Mouse (Mus musculus): Measurements from ENCODE around the gene Tmem231. TPM values are rescaled to one million over a fixed set of nuclear protein-coding genes. Genes with fewer than 3 reads are reported as not detected.

Tmem231 gene
- polyA plus RNA-seq, 1 experiment from 2014 or later: 21.1 TPM

- Histone ChIP-seq H3K9me3 (replicated peaks) (no peaks in the 10 kb centered on the region), H3K27ac (no peak overlapping the region), H3K9ac (no peak overlapping the region), H3K27me3 (no peaks in the 10 kb centered on the region), H3K36me3 (no peaks in the 10 kb centered on the region), H3K4me2 (no peak overlapping the region), H3K4me3 (replicated peaks) (no peak overlapping the region), H3K4me1 (peaks cover 7% of the 10 kb centered on the region; the same call in 1 of the 2 replicates)
- no peak for ATAC-seq (replicated peaks; ENCODE audit: low FRiP score)
- 78% methylated on average over 7 of the region's 7 CpGs for WGBS
Observed at GRCm38 (mm10) chr8:111924976-111925375, 8.7 kb downstream of the Tmem231 start.

GRCm38 (mm10) chr8:111923383-111923804, 10.3 kb downstream of the Tmem231 start:
- WGBS: 24% methylated on average over 10 of the region's 10 CpGs
- 0 out of 2 replicates have a peak overlapping the region, but pooled peaks have one; percentile 21 for H3K4me2 ChIP-seq

GRCm38 (mm10) chr8:111920971-111921370, 12.7 kb downstream of the Tmem231 start:
- 82% methylated on average over 4 of the region's 4 CpGs for WGBS

More at GRCm38 (mm10) chr8:111923383-111923804, 10.3 kb downstream of the Tmem231 start:
- Histone ChIP-seq H3K9me3 (replicated peaks) (no peaks in the 10 kb centered on the region), H3K4me3 (replicated peaks) (no peak overlapping the region), H3K4me1 (peaks cover 7% of the 10 kb centered on the region; the same call in 1 of the 2 replicates), H3K9ac (no peak overlapping the region), H3K36me3 (peaks cover 4% of the 10 kb centered on the region), H3K27ac (no peak overlapping the region), H3K27me3 (no peaks in the 10 kb centered on the region)
- ATAC-seq (replicated peaks; ENCODE audit: low FRiP score): no peak

GRCm38 (mm10) chr8:111919663-111920062, 14.0 kb downstream of the Tmem231 start:
- 81% methylated on average over 2 of the region's 2 CpGs for WGBS
- H3K9ac ChIP-seq: no peak overlapping the region
- no peak for ATAC-seq (replicated peaks; ENCODE audit: low FRiP score)

More at GRCm38 (mm10) chr8:111920971-111921370, 12.7 kb downstream of the Tmem231 start:
- 0 out of 2 replicates have a peak, but pooled peaks have one; percentile 44 for ATAC-seq (replicated peaks; ENCODE audit: low FRiP score)
- Histone ChIP-seq H3K27me3 (no peaks in the 10 kb centered on the region), H3K4me3 (replicated peaks) (no peak overlapping the region), H3K4me1 (peaks cover 7% of the 10 kb centered on the region; the same call in 1 of the 2 replicates), H3K36me3 (peaks cover 9% of the 10 kb centered on the region), H3K9ac (no peak overlapping the region; the same call in 1 of the 2 replicates), H3K27ac (0 out of 2 replicates have a peak overlapping the region, but pooled peaks have one; percentile 14), H3K9me3 (replicated peaks) (no peaks in the 10 kb centered on the region), H3K4me2 (no peak overlapping the region)

GRCm38 (mm10) chr8:111912860-111913432, 20.7 kb downstream of the Tmem231 start:
- Histone ChIP-seq H3K4me1 (peaks cover 24% of the 10 kb centered on the region), H3K36me3 (peaks cover 1% of the 10 kb centered on the region), H3K4me3 (replicated peaks) (no peak overlapping the region), H3K4me2 (no peak overlapping the region), H3K9me3 (replicated peaks) (no peaks in the 10 kb centered on the region), H3K27ac (no peak overlapping the region), H3K9ac (no peak overlapping the region), H3K27me3 (peaks cover 24% of the 10 kb centered on the region)
- 0 out of 2 replicates have a peak, but pooled peaks have one; percentile 27 for ATAC-seq (replicated peaks; ENCODE audit: low FRiP score)
- 47% methylated on average over 12 of the region's 12 CpGs for WGBS

More at GRCm38 (mm10) chr8:111919663-111920062, 14.0 kb downstream of the Tmem231 start:
- Histone ChIP-seq H3K27me3 (no peaks in the 10 kb centered on the region), H3K9me3 (replicated peaks) (no peaks in the 10 kb centered on the region), H3K36me3 (peaks cover 9% of the 10 kb centered on the region), H3K27ac (no peak overlapping the region), H3K4me2 (no peak overlapping the region), H3K4me1 (peaks cover 7% of the 10 kb centered on the region; the same call in 1 of the 2 replicates), H3K4me3 (replicated peaks) (no peak overlapping the region)

- no peaks in the 10 kb centered on the region for H3K9me3 ChIP-seq (replicated peaks)
- peaks cover 24% of the 10 kb centered on the region for H3K27me3 ChIP-seq
- no peak for ATAC-seq (replicated peaks; ENCODE audit: low FRiP score)
- 27% methylated on average over 7 of the region's 7 CpGs for WGBS
- H3K4me2 ChIP-seq: no peak overlapping the region
- H3K4me3 ChIP-seq (replicated peaks): no peak overlapping the region
- H3K9ac ChIP-seq: no peak overlapping the region
- peak overlapping the region; percentile 2; the same call in 1 of the 2 replicates for H3K27ac ChIP-seq
- no peaks in the 10 kb centered on the region for H3K36me3 ChIP-seq
- peaks cover 24% of the 10 kb centered on the region for H3K4me1 ChIP-seq
Observed at GRCm38 (mm10) chr8:111911572-111911971, 22.1 kb downstream of the Tmem231 start.

- peak; percentile 76 for ATAC-seq (replicated peaks; ENCODE audit: low FRiP score)
- peaks cover 24% of the 10 kb centered on the region for H3K4me1 ChIP-seq
- H3K9ac ChIP-seq: peak within 1 kb of the TSS; percentile 33
- H3K36me3 ChIP-seq: no peaks in the 10 kb centered on the region
- peaks cover 24% of the 10 kb centered on the region for H3K27me3 ChIP-seq
- H3K4me2 ChIP-seq: peak within 1 kb of the TSS; percentile 78
- H3K4me3 ChIP-seq (replicated peaks): peak within 1 kb of the TSS; percentile 44
- no peaks in the 10 kb centered on the region for H3K9me3 ChIP-seq (replicated peaks)
- H3K27ac ChIP-seq: no peak within 1 kb of the TSS
- WGBS: 4% methylated on average over 47 of the region's 47 CpGs
Observed at GRCm38 (mm10) chr8:111909621-111910450, 23.8 kb downstream of the Tmem231 start, which contains the start of gene Chst5. TSS of gene Chst5 (minus strand) at chr8:111910447.

- H3K27me3 ChIP-seq: peaks cover 17% of the 10 kb centered on the region
- H3K36me3 ChIP-seq: no peaks in the 10 kb centered on the region
- H3K9me3 ChIP-seq (replicated peaks): no peaks in the 10 kb centered on the region
- no peak overlapping the region for H3K27ac ChIP-seq
- ATAC-seq (replicated peaks; ENCODE audit: low FRiP score): no peak
- no peak overlapping the region for H3K4me2 ChIP-seq
- H3K4me3 ChIP-seq (replicated peaks): no peak overlapping the region
- 54% methylated on average over 7 of the region's 8 CpGs for WGBS
- H3K4me1 ChIP-seq: peaks cover 22% of the 10 kb centered on the region
- H3K9ac ChIP-seq: no peak overlapping the region
Observed at GRCm38 (mm10) chr8:111905500-111906121, 28.1 kb downstream of the Tmem231 start.

- H3K4me2 ChIP-seq: no peak overlapping the region
- no peaks in the 10 kb centered on the region for H3K36me3 ChIP-seq
- H3K27me3 ChIP-seq: no peaks in the 10 kb centered on the region
- peak; percentile 94 for ATAC-seq (replicated peaks; ENCODE audit: low FRiP score)
- no peak overlapping the region for H3K4me3 ChIP-seq (replicated peaks)
- peak overlapping the region; percentile 76 for H3K27ac ChIP-seq
- H3K9ac ChIP-seq: no peak overlapping the region
- no peaks in the 10 kb centered on the region for H3K9me3 ChIP-seq (replicated peaks)
- peaks cover 8% of the 10 kb centered on the region; the same call in 1 of the 2 replicates for H3K4me1 ChIP-seq
- WGBS: 12% methylated on average over 5 of the region's 5 CpGs
Observed at GRCm38 (mm10) chr8:111902080-111902479, 31.6 kb downstream of the Tmem231 start.

- WGBS: 36% methylated on average over 10 of the region's 10 CpGs
- ATAC-seq (replicated peaks; ENCODE audit: low FRiP score): no peak
- Histone ChIP-seq H3K27ac (no peak overlapping the region), H3K4me2 (no peak overlapping the region), H3K4me1 (peaks cover 8% of the 10 kb centered on the region; the same call in 1 of the 2 replicates), H3K9ac (no peak overlapping the region), H3K9me3 (replicated peaks) (no peaks in the 10 kb centered on the region), H3K4me3 (replicated peaks) (no peak overlapping the region), H3K27me3 (no peaks in the 10 kb centered on the region), H3K36me3 (no peaks in the 10 kb centered on the region)
Observed at GRCm38 (mm10) chr8:111898586-111898985, 35.1 kb downstream of the Tmem231 start.

GRCm38 (mm10) chr8:111894955-111895354, 38.7 kb downstream of the Tmem231 start:
- Histone ChIP-seq H3K4me3 (replicated peaks) (no peak overlapping the region), H3K27ac (no peak overlapping the region), H3K4me1 (peaks cover 19% of the 10 kb centered on the region), H3K27me3 (peaks cover 26% of the 10 kb centered on the region), H3K9me3 (replicated peaks) (no peaks in the 10 kb centered on the region), H3K36me3 (no peaks in the 10 kb centered on the region), H3K4me2 (no peak overlapping the region), H3K9ac (no peak overlapping the region)
- no peak for ATAC-seq (replicated peaks; ENCODE audit: low FRiP score)
- 87% methylated on average over 7 of the region's 7 CpGs for WGBS

Measured in kidney, embryonic 15.5 days (tissue).